Mouse (Mus musculus): ENCODE measurements around the gene Stub1. TPM values are rescaled to one million over a fixed set of nuclear protein-coding genes. Genes with fewer than 3 reads are reported as not detected.
A peak's percentile ranks its signal among the peaks of the same experiment; 100 is the strongest.
"Not testable (repeated sequence)": the region's sequence is repeated elsewhere in the genome, so short reads cannot be mapped to it uniquely, and the experiment has no call there.

Gene Stub1
- total RNA-seq, 2 experiments from 2014 or later, result 85.4 to 86.0 TPM

- DNase-seq; intact Hi-C loops (cut with DNase I): not testable (repeated sequence)
Measured at GRCm38 (mm10) chr17:25871566-25871965, 38.4 kb upstream of the Stub1 start.

GRCm38 (mm10) chr17:25869954-25870353, 36.8 kb upstream of the Stub1 start:
- intact Hi-C loops (cut with DNase I), result no loop called here
- DNase-seq, result no peak

- DNase-seq, result no peak
- intact Hi-C loops (cut with DNase I), result no loop called here
Measured at GRCm38 (mm10) chr17:25869498-25869897, 36.3 kb upstream of the Stub1 start.

- intact Hi-C loops (cut with DNase I), result no loop called here
- DNase-seq, result peak; percentile 72 to 77
Measured at GRCm38 (mm10) chr17:25868601-25869191, 35.5 kb upstream of the Stub1 start, which contains the start of gene Mcrip2. Gene Mcrip2 (minus strand): TSS chr17:25868764.

GRCm38 (mm10) chr17:25867836-25868600, 34.8 kb upstream of the Stub1 start:
- intact Hi-C loops (cut with DNase I), result no loop called here
- peak; percentile 49 to 60 for DNase-seq

GRCm38 (mm10) chr17:25867509-25867835, 34.3 kb upstream of the Stub1 start:
- DNase-seq, result no peak
- intact Hi-C loops (cut with DNase I), result no loop called here

GRCm38 (mm10) chr17:25866172-25866571, 33.0 kb upstream of the Stub1 start:
- intact Hi-C loops (cut with DNase I), result no loop called here
- DNase-seq, result no peak

- no peak for DNase-seq
- intact Hi-C loops (cut with DNase I), result no loop called here
Measured at GRCm38 (mm10) chr17:25865288-25865687, 32.1 kb upstream of the Stub1 start.

GRCm38 (mm10) chr17:25864311-25864710, 31.1 kb upstream of the Stub1 start:
- intact Hi-C loops (cut with DNase I), result no loop called here
- no peak for DNase-seq

GRCm38 (mm10) chr17:25863681-25864080, 30.5 kb upstream of the Stub1 start:
- intact Hi-C loops (cut with DNase I), result no loop called here
- no peak for DNase-seq

- intact Hi-C loops (cut with DNase I), result no loop called here
- DNase-seq, result no peak
Measured at GRCm38 (mm10) chr17:25861704-25862612, 28.8 kb upstream of the Stub1 start.

GRCm38 (mm10) chr17:25860832-25861703, 27.9 kb upstream of the Stub1 start, which contains the start of gene Wdr90:
Gene Wdr90 (minus strand): TSS chr17:25861501.
- intact Hi-C loops (cut with DNase I), result no loop called here
- DNase-seq, result peak; percentile 80 to 83

GRCm38 (mm10) chr17:25860229-25860628, 27.0 kb upstream of the Stub1 start:
- DNase-seq, result no peak
- intact Hi-C loops (cut with DNase I), result no loop called here

GRCm38 (mm10) chr17:25844396-25844901, 11.2 kb upstream of the Stub1 start, which contains the start of gene Rhot2:
Gene Rhot2 (minus strand): TSS chr17:25844851.
- peak; percentile 90 to 94 for DNase-seq
- intact Hi-C loops (cut with DNase I), result no loop called here

- no peak for DNase-seq
- intact Hi-C loops (cut with DNase I), result no loop called here
Measured at GRCm38 (mm10) chr17:25843636-25844395, 10.6 kb upstream of the Stub1 start.

GRCm38 (mm10) chr17:25843122-25843521, 9.9 kb upstream of the Stub1 start:
- no peak for DNase-seq
- intact Hi-C loops (cut with DNase I), result no loop called here

GRCm38 (mm10) chr17:25842509-25842908, 9.3 kb upstream of the Stub1 start:
- intact Hi-C loops (cut with DNase I), result no loop called here
- no peak for DNase-seq

GRCm38 (mm10) chr17:25841117-25841880, 8.1 kb upstream of the Stub1 start, which contains the start of gene Gm20683:
Gene Gm20683 (minus strand): TSS chr17:25841763.
- intact Hi-C loops (cut with DNase I), result no loop called here
- no peak for DNase-seq
